Mouse (Mus musculus) small intestine, adult 2 months (tissue): ENCODE results near the gene Rtn3. TPM values are rescaled to one million over a fixed set of nuclear protein-coding genes. Genes with fewer than 3 reads are reported as not detected.

ENCODE experiments used
- H3K27ac ChIP-seq: fragments of 200-500 bp; 2 replicates; pipeline ENCODE4 v1.5.1; 2012; ENCODE audit warnings: low read depth, low read length, control low read depth, inconsistent platforms; ENCODE audit not compliant: insufficient read depth
- H3K27me3 ChIP-seq: fragments of 200-500 bp; 2 replicates; pipeline ENCODE4 v1.6.1; 2012; ENCODE audit warnings: mild to moderate bottlenecking, moderate library complexity, low read length, inconsistent platforms; ENCODE audit not compliant: control insufficient read depth, insufficient read depth
- H3K36me3 ChIP-seq: fragments of 200-500 bp; 2 replicates; pipeline ENCODE4 v1.6.1; 2012; ENCODE audit warnings: mild to moderate bottlenecking, low read length, control low read depth, inconsistent platforms; ENCODE audit not compliant: control insufficient read depth, insufficient read depth
- H3K4me1 ChIP-seq: fragments of 200-500 bp; 2 replicates; pipeline ENCODE4 v1.6.1; 2012; ENCODE audit warnings: low read length, inconsistent platforms, mixed read lengths; ENCODE audit not compliant: control insufficient read depth, insufficient read depth, insufficient read length
- H3K4me3 ChIP-seq: fragments of 200-500 bp; 2 replicates; pipeline ENCODE4 v1.5.1; 2012; ENCODE audit warnings: low read depth, mild to moderate bottlenecking, control low read depth, inconsistent platforms, low read length, moderate library complexity
- CTCF ChIP-seq: fragments of 200-500 bp; IDR thresholded peaks from 2 replicates; pipeline ENCODE4 v1.5.1; 2012; ENCODE audit warnings: low read depth, mild to moderate bottlenecking, control low read depth, inconsistent platforms, low read length, moderate library complexity, mixed read lengths; ENCODE audit not compliant: insufficient replicate concordance, insufficient read length; ENCODE audit errors: extremely low read depth
- POLR2A ChIP-seq: fragments of 200-500 bp; IDR thresholded peaks from 2 replicates; pipeline ENCODE4 v1.6.1; 2012; ENCODE audit warnings: low read depth, mild to moderate bottlenecking, control low read depth, inconsistent platforms, low read length, moderate library complexity
- WGBS: fragments of 180-500 bp; shearing (Covaris S2); methylation state at CpG from one replicate; pipeline ENCODE4 v1.1.7; 2018; 5-methylcytosine and 5-hydroxymethylcytosine counted together
- polyA plus RNA-seq: library from polyadenylated mRNA; depleted of rRNA; stranded (reverse); fragments of >200 nt; gene quantifications from 2 replicates; pipeline ENCODE4 v1.2.3, GENCODE M21; 2012

The Rtn3 gene
- polyA plus RNA-seq, 1 experiment = 95.6 TPM

DNA sequence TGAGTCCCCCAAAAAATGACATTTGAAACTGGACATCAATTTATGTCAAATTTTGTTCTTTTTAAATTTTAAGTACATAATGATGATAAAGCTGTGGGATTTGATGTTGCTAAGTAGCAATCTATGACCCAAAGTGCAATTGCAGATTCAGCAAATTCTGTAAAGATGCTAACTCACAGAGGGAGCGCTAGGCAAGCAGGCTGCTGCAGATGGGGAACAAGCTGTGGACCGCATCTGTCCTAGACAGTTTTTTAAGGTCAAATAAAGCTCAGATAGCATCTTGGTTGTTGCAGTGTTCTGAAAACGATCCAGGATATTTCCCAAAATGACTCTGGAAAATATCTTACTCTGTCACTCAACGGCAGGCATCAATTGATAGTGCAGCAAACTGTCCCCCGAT lies 995 bp upstream of the Rtn3 start:
- no peak overlapping the region for H3K4me3 ChIP-seq

DNA sequence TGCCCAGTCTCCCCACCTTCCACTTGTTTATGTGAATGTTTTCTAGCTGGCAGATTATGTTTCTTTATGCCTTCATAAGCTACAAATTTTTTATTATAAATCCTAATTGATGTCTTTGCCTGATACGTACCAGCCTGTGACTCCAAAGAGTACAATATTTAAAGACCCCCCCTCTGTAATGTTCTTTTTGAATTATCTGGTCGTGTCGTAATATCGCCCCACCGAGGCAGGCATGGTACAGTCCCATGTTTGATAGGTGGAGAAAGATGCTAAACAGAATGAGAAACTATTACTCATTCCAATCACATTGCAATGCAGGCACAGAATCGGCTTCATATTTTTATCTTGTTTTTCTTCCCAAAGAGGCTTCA lies 416 bp upstream of the Rtn3 start:
- Histone ChIP-seq H3K27ac (peak overlapping the region; percentile 38), H3K36me3 (no peaks in the 10 kb centered on the region), H3K4me1 (peaks cover 5% of the 10 kb centered on the region; the same call in 1 of the 2 replicates), H3K27me3 (no peaks in the 10 kb centered on the region), H3K4me3 (peak overlapping the region; percentile 53)
- TF ChIP-seq CTCF = no peak
- under 1% methylated on average over 6 of the region's 6 CpGs for WGBS

More for the DNA sequence above, 995 bp upstream of the Rtn3 start:
- Histone ChIP-seq H3K36me3 (no peaks in the 10 kb centered on the region), H3K27me3 (no peaks in the 10 kb centered on the region), H3K4me1 (peaks cover 5% of the 10 kb centered on the region; the same call in 1 of the 2 replicates), H3K27ac (no peak overlapping the region)
- 65% methylated on average over 5 of the region's 5 CpGs for WGBS
- no peak for TF ChIP-seq CTCF
- no peak for TF ChIP-seq POLR2A

- Histone ChIP-seq H3K4me3 (peak overlapping the region; percentile 96), H3K27me3 (no peaks in the 10 kb centered on the region), H3K27ac (peak overlapping the region; percentile 90), H3K36me3 (no peaks in the 10 kb centered on the region), H3K4me1 (peaks cover 5% of the 10 kb centered on the region; the same call in 1 of the 2 replicates)
- 0% methylated on average over 7 of the region's 7 CpGs for WGBS
- TF ChIP-seq POLR2A (no peak), CTCF (no peak)
These were observed 849 bp downstream of the Rtn3 start for GRCm38 (mm10) chr19:7482266-7482598.

DNA sequence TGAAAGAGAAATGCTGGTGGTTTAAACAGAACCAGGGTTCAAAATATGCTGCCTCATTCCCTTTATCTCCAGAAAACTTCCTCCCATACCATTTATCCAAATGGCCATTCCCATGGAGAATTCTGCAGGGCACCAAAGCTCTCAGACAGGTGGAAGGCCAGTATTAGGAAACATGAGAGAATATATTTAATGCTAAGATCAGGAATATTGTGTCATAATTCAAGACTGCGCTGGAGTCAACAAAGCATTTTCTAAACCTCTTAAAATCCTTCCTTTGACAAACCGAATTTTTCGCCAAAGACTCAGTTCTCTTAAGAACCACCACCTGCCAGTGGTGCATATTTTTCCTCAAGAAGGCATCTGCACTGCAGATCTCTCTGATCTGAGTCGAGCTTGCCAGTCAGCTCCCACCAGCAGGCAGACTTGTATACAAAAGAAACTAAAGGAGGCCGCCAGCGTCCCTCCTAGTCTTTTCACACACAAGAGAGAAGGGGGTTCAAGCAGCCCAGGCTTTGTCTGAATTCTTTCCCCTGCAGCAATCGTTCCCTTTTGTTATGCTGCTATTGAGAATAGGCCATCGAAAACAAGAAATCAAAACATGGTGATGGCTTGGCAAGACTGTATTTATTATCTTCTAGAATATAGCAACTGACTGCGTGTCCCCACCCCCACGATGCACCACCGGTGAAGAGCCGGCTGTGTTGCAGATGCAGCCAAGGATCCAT lies 1.4 kb downstream of the Rtn3 start:
- no peaks in the 10 kb centered on the region for H3K27me3 ChIP-seq
- TF ChIP-seq CTCF = no peak
- TF ChIP-seq POLR2A = no peak
- no peak overlapping the region; the same call in 1 of the 2 replicates for H3K27ac ChIP-seq
- peaks cover 5% of the 10 kb centered on the region; the same call in 1 of the 2 replicates for H3K4me1 ChIP-seq
- no peaks in the 10 kb centered on the region for H3K36me3 ChIP-seq
- H3K4me3 ChIP-seq = peak overlapping the region; percentile 60
- 12% methylated on average over 12 of the region's 12 CpGs for WGBS

DNA sequence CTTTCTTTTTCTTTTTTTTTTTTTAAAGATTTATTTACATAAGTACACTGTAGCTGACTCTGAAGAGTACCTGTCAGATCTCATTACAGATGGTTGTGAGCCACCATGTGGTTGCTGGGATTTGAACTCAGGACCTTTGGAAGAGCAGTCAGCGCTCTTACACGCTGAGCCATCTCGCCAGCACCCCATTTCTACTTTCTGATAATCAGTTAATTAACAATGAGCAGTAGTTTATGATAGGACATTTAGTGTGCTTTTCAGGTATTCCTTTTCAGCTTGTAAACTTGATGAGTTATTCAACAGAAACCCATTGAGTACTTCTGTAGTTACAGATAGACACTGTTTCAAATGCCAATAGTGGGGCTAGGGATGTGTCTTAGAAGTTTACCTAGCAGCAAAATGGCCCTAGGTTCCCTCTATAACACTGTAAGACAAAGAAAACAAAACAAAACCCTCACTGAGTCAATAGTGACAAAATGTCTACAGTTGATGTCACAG lies 3.3 kb downstream of the Rtn3 start:
- 90% methylated on average over 3 of the region's 3 CpGs for WGBS
- no peak for TF ChIP-seq CTCF
- TF ChIP-seq POLR2A = no peak
- no peak overlapping the region for H3K4me3 ChIP-seq
- H3K4me1 ChIP-seq = peaks cover 5% of the 10 kb centered on the region; the same call in 1 of the 2 replicates
- no peaks in the 10 kb centered on the region for H3K27me3 ChIP-seq
- no peak overlapping the region for H3K27ac ChIP-seq
- H3K36me3 ChIP-seq = no peaks in the 10 kb centered on the region

- WGBS = 90% methylated on average over 2 of the region's 2 CpGs
- Histone ChIP-seq H3K27ac (no peak overlapping the region), H3K4me1 (no peaks in the 10 kb centered on the region), H3K36me3 (peaks cover 5% of the 10 kb centered on the region), H3K27me3 (no peaks in the 10 kb centered on the region), H3K4me3 (no peak overlapping the region)
- TF ChIP-seq POLR2A (no peak), CTCF (no peak)
These were observed 12.4 kb downstream of the Rtn3 start for GRCm38 (mm10) chr19:7470643-7471042.

- Histone ChIP-seq H3K4me3 (no peak overlapping the region), H3K4me1 (no peaks in the 10 kb centered on the region)
- TF ChIP-seq POLR2A (no peak), CTCF (no peak)
These were observed 15.2 kb downstream of the Rtn3 start for GRCm38 (mm10) chr19:7467915-7468314.

More at GRCm38 (mm10) chr19:7467915-7468314, 15.2 kb downstream of the Rtn3 start:
- Histone ChIP-seq H3K27me3 (no peaks in the 10 kb centered on the region), H3K27ac (no peak overlapping the region), H3K36me3 (peaks cover 3% of the 10 kb centered on the region)
